Mouse (Mus musculus): ENCODE measurements at regions not wholly inside any gene's neighbourhood (a gene's known extent, or its start where the extent isn't known, plus 50 kb on each side); places are given as distances from the start of the nearest gene placed in this dataset.

GRCm38 (mm10) chr6:116767738-116768522 lies 51.2 kb upstream of the Tmem72 start:
- no peak overlapping the region for H3K4me3 ChIP-seq (replicated peaks; ENCODE audit: low read length)
- ATAC-seq (ENCODE audit: low FRiP score) = peak; percentile 37; the same call in 1 of the 2 replicates
- WGBS = 39% methylated on average over 17 of the region's 17 CpGs
- no peak overlapping the region for H3K4me2 ChIP-seq (replicated peaks)
- H3K9me3 ChIP-seq (ENCODE audit: control insufficient read depth, low read length) = no peaks in the 10 kb centered on the region
- H3K27me3 ChIP-seq (ENCODE audit: control insufficient read depth, insufficient read depth, low read length) = no peaks in the 10 kb centered on the region
- H3K36me3 ChIP-seq (replicated peaks; ENCODE audit: control insufficient read depth, insufficient read depth) = no peaks in the 10 kb centered on the region
- H3K27ac ChIP-seq = no peak overlapping the region
- DNase-seq (ENCODE audit: low spot score) = peak; percentile 88
- no peak overlapping the region for H3K9ac ChIP-seq
- no peaks in the 10 kb centered on the region for H3K4me1 ChIP-seq (replicated peaks; ENCODE audit: control insufficient read depth, insufficient read depth, low read length)

GRCm38 (mm10) chr6:116774954-116775675 lies 58.4 kb upstream of the Tmem72 start:
- Histone ChIP-seq H3K27me3 (ENCODE audit: control insufficient read depth, insufficient read depth, low read length) (no peaks in the 10 kb centered on the region), H3K36me3 (replicated peaks; ENCODE audit: control insufficient read depth, insufficient read depth) (no peaks in the 10 kb centered on the region), H3K9ac (no peak overlapping the region), H3K27ac (no peak overlapping the region), H3K9me3 (ENCODE audit: control insufficient read depth, low read length) (no peaks in the 10 kb centered on the region), H3K4me2 (replicated peaks) (no peak overlapping the region), H3K4me1 (replicated peaks; ENCODE audit: control insufficient read depth, insufficient read depth, low read length) (no peaks in the 10 kb centered on the region), H3K4me3 (replicated peaks; ENCODE audit: low read length) (no peak overlapping the region)
- 80% methylated on average over 12 of the region's 12 CpGs for WGBS
- DNase-seq (ENCODE audit: low spot score) (no peak), ATAC-seq (ENCODE audit: low FRiP score) (no peak)

GRCm38 (mm10) chr6:116786553-116787335 lies 70.0 kb upstream of the Tmem72 start:
- no peaks in the 10 kb centered on the region for H3K36me3 ChIP-seq (replicated peaks; ENCODE audit: control insufficient read depth, insufficient read depth)
- no peak overlapping the region for H3K4me2 ChIP-seq (replicated peaks)
- ATAC-seq (ENCODE audit: low FRiP score) (no peak), DNase-seq (ENCODE audit: low spot score) (no peak)
- no peak overlapping the region for H3K4me3 ChIP-seq (replicated peaks; ENCODE audit: low read length)
- no peaks in the 10 kb centered on the region for H3K4me1 ChIP-seq (replicated peaks; ENCODE audit: control insufficient read depth, insufficient read depth, low read length)
- no peak overlapping the region for H3K27ac ChIP-seq
- no peaks in the 10 kb centered on the region for H3K27me3 ChIP-seq (ENCODE audit: control insufficient read depth, insufficient read depth, low read length)
- peaks cover 11% of the 10 kb centered on the region; the same call in 1 of the 2 replicates for H3K9me3 ChIP-seq (ENCODE audit: control insufficient read depth, low read length)
- H3K9ac ChIP-seq = no peak overlapping the region
- WGBS = 67% methylated on average over 3 of the region's 3 CpGs

GRCm38 (mm10) chr6:116793321-116793960 lies 76.7 kb upstream of the Tmem72 start:
- Histone ChIP-seq H3K9me3 (ENCODE audit: control insufficient read depth, low read length) (no peaks in the 10 kb centered on the region), H3K4me2 (replicated peaks) (no peak overlapping the region), H3K27ac (no peak overlapping the region), H3K4me3 (replicated peaks; ENCODE audit: low read length) (no peak overlapping the region), H3K4me1 (replicated peaks; ENCODE audit: control insufficient read depth, insufficient read depth, low read length) (no peaks in the 10 kb centered on the region), H3K36me3 (replicated peaks; ENCODE audit: control insufficient read depth, insufficient read depth) (no peaks in the 10 kb centered on the region), H3K27me3 (ENCODE audit: control insufficient read depth, insufficient read depth, low read length) (no peaks in the 10 kb centered on the region), H3K9ac (no peak overlapping the region)
- DNase-seq (ENCODE audit: low spot score) (no peak), ATAC-seq (ENCODE audit: low FRiP score) (no peak)
- WGBS = 76% methylated on average over 4 of the region's 4 CpGs

- no peak overlapping the region for H3K4me3 ChIP-seq (replicated peaks; ENCODE audit: low read length)
- H3K9me3 ChIP-seq (ENCODE audit: control insufficient read depth, low read length) = no peaks in the 10 kb centered on the region
- DNase-seq (ENCODE audit: low spot score) (no peak), ATAC-seq (ENCODE audit: low FRiP score) (no peak)
- no peak overlapping the region for H3K9ac ChIP-seq
- no peaks in the 10 kb centered on the region for H3K4me1 ChIP-seq (replicated peaks; ENCODE audit: control insufficient read depth, insufficient read depth, low read length)
- 82% methylated on average over 9 of the region's 9 CpGs for WGBS
- no peak overlapping the region for H3K27ac ChIP-seq
- H3K27me3 ChIP-seq (ENCODE audit: control insufficient read depth, insufficient read depth, low read length) = no peaks in the 10 kb centered on the region
- H3K36me3 ChIP-seq (replicated peaks; ENCODE audit: control insufficient read depth, insufficient read depth) = no peaks in the 10 kb centered on the region
- H3K4me2 ChIP-seq (replicated peaks) = no peak overlapping the region
Measured at GRCm38 (mm10) chr6:116793961-116794336, 77.2 kb upstream of the Tmem72 start.

- Histone ChIP-seq H3K9ac (no peak overlapping the region), H3K27me3 (ENCODE audit: control insufficient read depth, insufficient read depth, low read length) (no peaks in the 10 kb centered on the region), H3K4me1 (replicated peaks; ENCODE audit: control insufficient read depth, insufficient read depth, low read length) (peaks cover 10% of the 10 kb centered on the region; the same call in 1 of the 2 replicates), H3K4me3 (replicated peaks; ENCODE audit: low read length) (no peak overlapping the region), H3K4me2 (replicated peaks) (no peak overlapping the region), H3K36me3 (replicated peaks; ENCODE audit: control insufficient read depth, insufficient read depth) (no peaks in the 10 kb centered on the region), H3K9me3 (ENCODE audit: control insufficient read depth, low read length) (no peaks in the 10 kb centered on the region), H3K27ac (peak overlapping the region; percentile 57)
- peak; percentile 80; the same call in 1 of the 2 replicates for ATAC-seq (ENCODE audit: low FRiP score)
- 27% methylated on average over 12 of the region's 12 CpGs for WGBS
- peak; percentile 62 for DNase-seq (ENCODE audit: low spot score)
Measured at GRCm38 (mm10) chr6:116821215-116821912, 104.7 kb upstream of the Tmem72 start.

- Histone ChIP-seq H3K36me3 (replicated peaks; ENCODE audit: control insufficient read depth, insufficient read depth) (no peaks in the 10 kb centered on the region), H3K27me3 (ENCODE audit: control insufficient read depth, insufficient read depth, low read length) (no peaks in the 10 kb centered on the region), H3K9ac (no peak overlapping the region), H3K9me3 (ENCODE audit: control insufficient read depth, low read length) (no peaks in the 10 kb centered on the region), H3K4me2 (replicated peaks) (no peak overlapping the region), H3K4me3 (replicated peaks; ENCODE audit: low read length) (no peak overlapping the region), H3K27ac (no peak overlapping the region), H3K4me1 (replicated peaks; ENCODE audit: control insufficient read depth, insufficient read depth, low read length) (peaks cover 10% of the 10 kb centered on the region; the same call in 1 of the 2 replicates)
- 96% methylated on average over 6 of the region's 6 CpGs for WGBS
- ATAC-seq (ENCODE audit: low FRiP score) (no peak), DNase-seq (ENCODE audit: low spot score) (no peak)
Measured at GRCm38 (mm10) chr6:116822605-116823004, 105.9 kb upstream of the Tmem72 start.

- peaks cover 10% of the 10 kb centered on the region; the same call in 1 of the 2 replicates for H3K4me1 ChIP-seq (replicated peaks; ENCODE audit: control insufficient read depth, insufficient read depth, low read length)
- WGBS = 89% methylated on average over 2 of the region's 2 CpGs
- no peak overlapping the region for H3K4me2 ChIP-seq (replicated peaks)
- no peak overlapping the region for H3K9ac ChIP-seq
- no peak for DNase-seq (ENCODE audit: low spot score)
- H3K9me3 ChIP-seq (ENCODE audit: control insufficient read depth, low read length) = no peaks in the 10 kb centered on the region
- no peaks in the 10 kb centered on the region for H3K27me3 ChIP-seq (ENCODE audit: control insufficient read depth, insufficient read depth, low read length)
- H3K27ac ChIP-seq = no peak overlapping the region
- H3K36me3 ChIP-seq (replicated peaks; ENCODE audit: control insufficient read depth, insufficient read depth) = no peaks in the 10 kb centered on the region
- no peak overlapping the region for H3K4me3 ChIP-seq (replicated peaks; ENCODE audit: low read length)
- ATAC-seq (ENCODE audit: low FRiP score) = no peak
Measured at GRCm38 (mm10) chr6:116825628-116826027, 108.9 kb upstream of the Tmem72 start.
